Mouse (Mus musculus) natural killer cell, adult 2 months (primary cell): ENCODE results near the gene Fitm1.

Source experiments
- DNase-seq, 2 experiments: peaks; one replicate each; pipeline ENCODE4 v3.0.0; 2022; ENCODE audit warnings: low spot score in 2 of 2

Gene Fitm1

GRCm38 (mm10) chr14:55596036-55596690, 20.7 kb downstream of the Fitm1 start:
- DNase-seq, result no peak

- DNase-seq, result no peak
Measured at GRCm38 (mm10) chr14:55598521-55599390, 23.3 kb downstream of the Fitm1 start.

GRCm38 (mm10) chr14:55603271-55603632, 27.8 kb downstream of the Fitm1 start, which contains the start of gene Irf9:
TSS of gene Irf9 (plus strand) at chr14:55603571.
- DNase-seq, result no peak

GRCm38 (mm10) chr14:55603633-55604576, 28.5 kb downstream of the Fitm1 start:
- peak; percentile 89 to 94 for DNase-seq

- DNase-seq, result no peak
Measured at GRCm38 (mm10) chr14:55604823-55605222, 29.4 kb downstream of the Fitm1 start.

- DNase-seq, result no peak
Measured at GRCm38 (mm10) chr14:55605743-55606459, 30.5 kb downstream of the Fitm1 start.

GRCm38 (mm10) chr14:55608339-55608738, 32.9 kb downstream of the Fitm1 start:
- no peak for DNase-seq

GRCm38 (mm10) chr14:55613346-55613745, 37.9 kb downstream of the Fitm1 start:
- DNase-seq, result no peak

GRCm38 (mm10) chr14:55614565-55615178, 39.3 kb downstream of the Fitm1 start:
- no peak for DNase-seq

GRCm38 (mm10) chr14:55615876-55616275, 40.5 kb downstream of the Fitm1 start:
- DNase-seq, result no peak

- no peak for DNase-seq
Measured at GRCm38 (mm10) chr14:55616844-55617243, 41.4 kb downstream of the Fitm1 start.

- DNase-seq, result peak; percentile 17 to 31
Measured at GRCm38 (mm10) chr14:55617822-55618221, 42.4 kb downstream of the Fitm1 start, which contains the start of gene Rec8. TSS of gene Rec8 (plus strand) at chr14:55618037.

GRCm38 (mm10) chr14:55618486-55619195, 43.2 kb downstream of the Fitm1 start:
- DNase-seq, result no peak
